Mouse (Mus musculus) central nervous system, embryonic 14 days (tissue): Measurements from ENCODE around the gene Uhrf1bp1l. TPM values are rescaled to one million over a fixed set of nuclear protein-coding genes. Genes with fewer than 3 reads are reported as not detected.

Experiments used
- polyA plus RNA-seq: library from polyadenylated mRNA; depleted of rRNA; stranded (reverse); fragments of >200 nt; gene quantifications from 2 replicates; pipeline ENCODE4 v1.2.3, GENCODE M21; 2012; rRNA removed

Gene Uhrf1bp1l
- polyA plus RNA-seq: 39.0 and 42.7 TPM in 2 replicates

GRCm38 (mm10) chr10:89744871-89745665 is at the start of gene Uhrf1bp1l:
Gene Uhrf1bp1l (plus strand): TSS chr10:89744991.

GRCm38 (mm10) chr10:89732001-89732794 is 12.6 kb upstream of the Uhrf1bp1l start, which contains the start of gene Actr6:
Gene Actr6 (minus strand): TSS chr10:89732295.

Other genes starting within 250 kb of the Uhrf1bp1l start
- gene Nr1h4, start 211.4 kb upstream of the Uhrf1bp1l start, polyA plus RNA-seq: 0.04 and 0.05 TPM in 2 replicates
- gene Slc17a8, start 123.7 kb upstream of the Uhrf1bp1l start, polyA plus RNA-seq: 1.4 and 2.3 TPM in 2 replicates
- gene Scyl2, start 58.7 kb upstream of the Uhrf1bp1l start, polyA plus RNA-seq: 41.4 and 46.2 TPM in 2 replicates
- gene Actr6, start 12.7 kb upstream of the Uhrf1bp1l start, polyA plus RNA-seq: 22.0 and 27.0 TPM in 2 replicates
- gene Anks1b, start 128.5 kb downstream of the Uhrf1bp1l start, polyA plus RNA-seq: 48.5 and 55.0 TPM in 2 replicates